Mouse (Mus musculus) C2C12 (cell line): Measurements from ENCODE around the gene Arpc4.

Experiments
- CTCF ChIP-seq: IDR thresholded peaks from one replicate; pipeline ENCODE4 v1.5.1; 2011; ENCODE audit not compliant: control insufficient read depth, insufficient read depth, insufficient read length
- MAX ChIP-seq: IDR thresholded peaks from one replicate; pipeline ENCODE4 v1.6.1; 2011; ENCODE audit warnings: mild to moderate bottlenecking, control low read depth
- MYOG ChIP-seq: IDR thresholded peaks from one replicate; pipeline ENCODE4 v1.6.1; 2011; ENCODE audit not compliant: control insufficient read depth, insufficient read length; ENCODE audit errors: extremely low read depth

DNA sequence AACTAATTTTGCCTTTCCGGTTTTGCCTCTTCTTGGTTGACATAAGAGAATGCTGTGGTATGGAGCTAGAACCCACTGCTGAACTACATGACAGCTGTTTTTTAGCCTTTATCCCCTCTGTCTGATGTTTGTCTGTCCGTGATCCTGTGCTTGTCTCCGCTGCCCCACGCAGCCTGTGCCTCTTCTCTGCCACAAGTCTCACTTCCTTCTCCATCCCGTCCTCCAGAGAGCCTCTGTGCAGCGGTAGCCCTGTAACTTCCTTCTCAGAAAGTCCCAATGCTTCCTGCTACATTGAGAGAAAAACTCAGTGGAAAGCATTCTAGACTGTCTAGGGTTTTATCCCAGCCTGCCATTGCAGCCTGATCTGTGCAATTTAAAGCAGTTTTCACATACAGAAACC, 1.3 kb downstream of the Arpc4 start:
- no peak for TF ChIP-seq CTCF
- TF ChIP-seq MYOG: no peak
- no peak for TF ChIP-seq MAX
